Mouse (Mus musculus): ENCODE measurements around the gene Gal3st4.

DNA sequence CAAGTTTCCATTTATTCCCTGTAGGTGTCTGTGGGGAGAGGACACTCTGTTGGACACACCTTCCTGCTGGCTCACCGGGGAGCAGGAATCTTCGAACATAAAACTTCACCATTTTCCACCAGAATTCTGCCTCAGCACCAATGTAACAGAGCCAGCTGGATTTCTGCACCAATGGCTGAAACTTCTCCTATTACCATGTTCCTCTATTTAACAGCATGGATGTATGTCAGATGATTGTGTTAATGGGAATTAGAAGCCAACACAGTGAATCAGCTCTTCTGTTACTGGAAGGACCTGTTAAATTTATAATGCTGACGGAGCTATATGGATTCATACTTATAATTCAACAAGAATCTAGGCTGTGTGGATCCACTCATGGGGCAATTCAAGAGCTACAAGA is 43.1 kb downstream of the Gal3st4 start:
- TF ChIP-seq GATA1 (IDR thresholded peaks at IDR 0.05; ENCODE audit: borderline replicate concordance, low read length) = no peak
- TF ChIP-seq FLI1 (IDR thresholded peaks at IDR 0.05; ENCODE audit: low read length) = no peak
